Mouse (Mus musculus) CD4-positive, CD25-positive, alpha-beta regulatory T cell, adult 2 months (primary cell): ENCODE results near the gene Wbp2nl.
A peak's percentile ranks its signal among the peaks of the same experiment; 100 is the strongest.

Experiments used
- DNase-seq: peaks from one replicate; pipeline ENCODE4 v3.0.0-alpha.2; 2012; ENCODE audit warnings: low read depth, low spot score

Wbp2nl gene

GRCm38 (mm10) chr15:82298764-82299561, at the start of gene Wbp2nl:
TSS of gene Wbp2nl (plus strand) at chr15:82298954.
- DNase-seq = peak; percentile 20

- peak; percentile 43 for DNase-seq
Observed at GRCm38 (mm10) chr15:82251579-82251978, 47.2 kb upstream of the Wbp2nl start.

GRCm38 (mm10) chr15:82252097-82252496, 46.7 kb upstream of the Wbp2nl start, which contains the start of gene 1500009C09Rik:
TSS of gene 1500009C09Rik (plus strand) at chr15:82252397.
- DNase-seq = no peak

- no peak for DNase-seq
Observed at GRCm38 (mm10) chr15:82255248-82255647, 43.5 kb upstream of the Wbp2nl start.

GRCm38 (mm10) chr15:82255944-82256383, 42.8 kb upstream of the Wbp2nl start:
- DNase-seq = no peak

GRCm38 (mm10) chr15:82259510-82259909, 39.2 kb upstream of the Wbp2nl start:
- peak; percentile 85 for DNase-seq

- DNase-seq = peak; percentile 81
Observed at GRCm38 (mm10) chr15:82266356-82266755, 32.4 kb upstream of the Wbp2nl start.

- no peak for DNase-seq
Observed at GRCm38 (mm10) chr15:82268185-82268584, 30.6 kb upstream of the Wbp2nl start.

GRCm38 (mm10) chr15:82268783-82269182, 30.0 kb upstream of the Wbp2nl start:
- DNase-seq = no peak

- DNase-seq = peak; percentile 76
Observed at GRCm38 (mm10) chr15:82271201-82271600, 27.6 kb upstream of the Wbp2nl start.

GRCm38 (mm10) chr15:82272295-82272694, 26.5 kb upstream of the Wbp2nl start:
- DNase-seq = no peak

- DNase-seq = no peak
Observed at GRCm38 (mm10) chr15:82274593-82274926, 24.2 kb upstream of the Wbp2nl start, which contains the start of gene Sept3. TSS of gene Sept3 (plus strand) at chr15:82274893.

GRCm38 (mm10) chr15:82274927-82275901, 23.5 kb upstream of the Wbp2nl start:
- DNase-seq = peak; percentile 40

GRCm38 (mm10) chr15:82277591-82277990, 21.2 kb upstream of the Wbp2nl start:
- DNase-seq = no peak

GRCm38 (mm10) chr15:82280638-82281037, 18.1 kb upstream of the Wbp2nl start:
- DNase-seq = no peak

- no peak for DNase-seq
Observed at GRCm38 (mm10) chr15:82286157-82286556, 12.6 kb upstream of the Wbp2nl start.

GRCm38 (mm10) chr15:82290252-82290651, 8.5 kb upstream of the Wbp2nl start:
- DNase-seq = peak; percentile 64

GRCm38 (mm10) chr15:82292851-82293250, 5.9 kb upstream of the Wbp2nl start:
- no peak for DNase-seq

- DNase-seq = no peak
Observed at GRCm38 (mm10) chr15:82293271-82293711, 5.5 kb upstream of the Wbp2nl start.

- peak; percentile 26 for DNase-seq
Observed at GRCm38 (mm10) chr15:82294059-82294458, 4.7 kb upstream of the Wbp2nl start.

- DNase-seq = no peak
Observed at GRCm38 (mm10) chr15:82307107-82307506, 8.4 kb downstream of the Wbp2nl start.

- DNase-seq = no peak
Observed at GRCm38 (mm10) chr15:82308416-82308815, 9.7 kb downstream of the Wbp2nl start.
